Mouse (Mus musculus) spleen, postnatal 10 days (tissue): ENCODE data around the gene Rmi2.
A peak's percentile ranks its signal among the peaks of the same experiment; 100 is the strongest.
"Not testable (repeated sequence)": the region's sequence is repeated elsewhere in the genome, so short reads cannot be mapped to it uniquely, and the experiment has no call there.

Source experiments
- DNase-seq, 2 experiments: peaks; one replicate each; pipeline ENCODE4 v3.0.0; 2021 to 2022; ENCODE audit warnings: low spot score in 2 of 2

Rmi2 gene

GRCm38 (mm10) chr16:10827269-10827668 lies 7.6 kb upstream of the Rmi2 start:
- no peak for DNase-seq

- no peak for DNase-seq
These were observed 6.9 kb upstream of the Rmi2 start for GRCm38 (mm10) chr16:10827766-10828460.

- no peak for DNase-seq
These were observed 6.4 kb upstream of the Rmi2 start for GRCm38 (mm10) chr16:10828461-10828805.

- no peak for DNase-seq
These were observed 333 bp upstream of the Rmi2 start for GRCm38 (mm10) chr16:10834542-10834910.

GRCm38 (mm10) chr16:10836388-10836787 lies 1.5 kb downstream of the Rmi2 start:
- no peak for DNase-seq

GRCm38 (mm10) chr16:10837250-10837649 lies 2.4 kb downstream of the Rmi2 start:
- no peak for DNase-seq

GRCm38 (mm10) chr16:10837903-10838302 lies 3.0 kb downstream of the Rmi2 start:
- no peak for DNase-seq

- DNase-seq, result no peak
These were observed 3.8 kb downstream of the Rmi2 start for GRCm38 (mm10) chr16:10838487-10839245.

GRCm38 (mm10) chr16:10840018-10840417 lies 5.2 kb downstream of the Rmi2 start:
- no peak for DNase-seq

- no peak for DNase-seq
These were observed 7.5 kb downstream of the Rmi2 start for GRCm38 (mm10) chr16:10842282-10842855.

- peak in 1 of 2 experiments; percentile 63 for DNase-seq
These were observed 8.8 kb downstream of the Rmi2 start for GRCm38 (mm10) chr16:10843486-10844318.

- no peak for DNase-seq
These were observed 9.4 kb downstream of the Rmi2 start for GRCm38 (mm10) chr16:10844319-10844670.

GRCm38 (mm10) chr16:10845952-10846351 lies 11.1 kb downstream of the Rmi2 start:
- no peak for DNase-seq

- DNase-seq, result peak in 1 of 2 experiments; percentile 65
These were observed 11.6 kb downstream of the Rmi2 start for GRCm38 (mm10) chr16:10846503-10846902.

GRCm38 (mm10) chr16:10849965-10850861 lies 15.4 kb downstream of the Rmi2 start:
- no peak for DNase-seq

- no peak for DNase-seq
These were observed 16.0 kb downstream of the Rmi2 start for GRCm38 (mm10) chr16:10850905-10851304.

GRCm38 (mm10) chr16:10852216-10852615 lies 17.4 kb downstream of the Rmi2 start:
- DNase-seq, result not testable (repeated sequence)

GRCm38 (mm10) chr16:10859726-10860245 lies 24.9 kb downstream of the Rmi2 start:
- DNase-seq, result peak in 1 of 2 experiments; percentile 43

GRCm38 (mm10) chr16:10861408-10861807 lies 26.5 kb downstream of the Rmi2 start:
- no peak for DNase-seq

GRCm38 (mm10) chr16:10864833-10865591 lies 30.2 kb downstream of the Rmi2 start:
- DNase-seq, result no peak
